Mouse (Mus musculus): ENCODE results near the gene Yipf6. TPM values are rescaled to one million over a fixed set of nuclear protein-coding genes. Genes with fewer than 3 reads are reported as not detected.
"Not testable (repeated sequence)": the region's sequence is repeated elsewhere in the genome, so short reads cannot be mapped to it uniquely, and the experiment has no call there.

Yipf6 gene
- total RNA-seq (2021) = 10 to 100 TPM; 42.3 to 42.8 TPM
- long read RNA-seq, experiment 1, full-length matches to known transcripts = 19 of 24 reads
- long read RNA-seq, experiment 1, partial matches to known transcripts = 0 of 24 reads
- long read RNA-seq, experiment 1, other reads (novel, unspliced or antisense) = 5 of 24 reads
- long read RNA-seq, experiment 2, full-length matches to known transcripts = 21 of 38 reads
- long read RNA-seq, experiment 2, partial matches to known transcripts = 2 of 38 reads
- long read RNA-seq, experiment 2, other reads (novel, unspliced or antisense) = 15 of 38 reads

- DNase-seq (ENCODE audit: low spot score in 2 of 2) = no peak
Observed at GRCm38 (mm10) chrX:98936101-98936500, at the start of gene Yipf6. Yipf6 (plus strand) TSS chrX:98936316.

GRCm38 (mm10) chrX:98890072-98890405, 46.1 kb upstream of the Yipf6 start:
- DNase-seq (ENCODE audit: low spot score in 2 of 2) = no peak

- peak; percentile 16 to 24 for DNase-seq (ENCODE audit: low spot score in 2 of 2)
Observed at GRCm38 (mm10) chrX:98890406-98891116, 45.6 kb upstream of the Yipf6 start, which contains the start of gene Ophn1. Ophn1 (minus strand) TSS chrX:98891025.

- peak in 1 of 2 experiments; percentile 4 for DNase-seq (ENCODE audit: low spot score in 2 of 2)
Observed at GRCm38 (mm10) chrX:98898307-98898706, 37.8 kb upstream of the Yipf6 start.

- DNase-seq (ENCODE audit: low spot score in 2 of 2) = no peak
Observed at GRCm38 (mm10) chrX:98904226-98904625, 31.9 kb upstream of the Yipf6 start.

GRCm38 (mm10) chrX:98908910-98909309, 27.2 kb upstream of the Yipf6 start:
- no peak for DNase-seq (ENCODE audit: low spot score in 2 of 2)

GRCm38 (mm10) chrX:98919423-98919822, 16.7 kb upstream of the Yipf6 start:
- no peak for DNase-seq (ENCODE audit: low spot score in 2 of 2)

GRCm38 (mm10) chrX:98936707-98937554, 815 bp downstream of the Yipf6 start:
- DNase-seq (ENCODE audit: low spot score in 2 of 2) = peak; percentile 79 to 83

GRCm38 (mm10) chrX:98937555-98938294, 1.6 kb downstream of the Yipf6 start:
- DNase-seq (ENCODE audit: low spot score in 2 of 2) = peak; percentile 66 to 76

GRCm38 (mm10) chrX:98953941-98954340, 17.8 kb downstream of the Yipf6 start:
- DNase-seq (ENCODE audit: low spot score in 2 of 2) = no peak

GRCm38 (mm10) chrX:98958287-98958686, 22.2 kb downstream of the Yipf6 start:
- DNase-seq (ENCODE audit: low spot score in 2 of 2) = no peak

GRCm38 (mm10) chrX:98959050-98959449, 22.9 kb downstream of the Yipf6 start:
- DNase-seq (ENCODE audit: low spot score in 2 of 2) = no peak

GRCm38 (mm10) chrX:98963742-98964141, 27.6 kb downstream of the Yipf6 start:
- no peak for DNase-seq (ENCODE audit: low spot score in 2 of 2)

GRCm38 (mm10) chrX:98964513-98964912, 28.4 kb downstream of the Yipf6 start:
- no peak for DNase-seq (ENCODE audit: low spot score in 2 of 2)

GRCm38 (mm10) chrX:98986611-98987010, 50.5 kb downstream of the Yipf6 start:
- DNase-seq (ENCODE audit: low spot score in 2 of 2) = not testable (repeated sequence)

- peak in 1 of 2 experiments; percentile 17 for DNase-seq (ENCODE audit: low spot score in 2 of 2)
Observed at GRCm38 (mm10) chrX:98989574-98989973, 53.5 kb downstream of the Yipf6 start.

Other genes with a start within 250 kb of the Yipf6 start
- 10 to 100 TPM; 16.7 to 19.7 TPM for gene Ophn1, start 45.3 kb upstream of the Yipf6 start, total RNA-seq (2021)
- gene Stard8, start 66.9 kb downstream of the Yipf6 start, total RNA-seq (2021) = 10 to 100 TPM; 33.9 to 40.8 TPM
- gene Efnb1, start 199.8 kb downstream of the Yipf6 start, total RNA-seq (2021) = 100 to 1,000 TPM in 1 of 2 experiments, 10 to 100 TPM in 1; 92.4 to 101 TPM